Mouse (Mus musculus): Measurements from ENCODE around the gene Prkar1b. TPM values are rescaled to one million over a fixed set of nuclear protein-coding genes. Genes with fewer than 3 reads are reported as not detected.

Gene Prkar1b
- total and polyA plus RNA-seq, 2 experiments = 0.22 to 0.37 TPM

- TF ChIP-seq CTCF (IDR thresholded peaks at IDR 0.05; ENCODE audit: low read depth, low read length) (no peak), POLR2A (IDR thresholded peaks at IDR 0.05; ENCODE audit: extremely low read depth, insufficient read depth, low read length) (no peak)
- Histone ChIP-seq H3K9ac (ENCODE audit: low read depth, low read length) (no peak overlapping the region), H3K27ac (replicated peaks; ENCODE audit: insufficient read depth, low read depth, low read length) (no peak overlapping the region), H3K79me2 (ENCODE audit: control insufficient read depth, insufficient read depth, low read length) (no peaks in the 10 kb centered on the region), H3K27me3 (ENCODE audit: control insufficient read depth, insufficient read depth, low read length) (no peaks in the 10 kb centered on the region), H3K36me3 (ENCODE audit: control insufficient read depth, insufficient read depth, low read length) (no peaks in the 10 kb centered on the region), H3K4me1 (ENCODE audit: control insufficient read depth, insufficient read depth, low read length) (no peaks in the 10 kb centered on the region), H3K4me3 (ENCODE audit: insufficient read depth, low read depth, low read length) (no peak overlapping the region)
- DNase-seq (ENCODE audit: extremely low read depth, low read depth, low spot score) = no peak
- 74% methylated on average over 5 of the region's 5 CpGs for WGBS
These were observed 85.2 kb downstream of the Prkar1b start for GRCm38 (mm10) chr5:139064611-139065010.

- Histone ChIP-seq H3K27ac (replicated peaks; ENCODE audit: insufficient read depth, low read depth, low read length) (no peak overlapping the region), H3K9ac (ENCODE audit: low read depth, low read length) (no peak overlapping the region), H3K27me3 (ENCODE audit: control insufficient read depth, insufficient read depth, low read length) (no peaks in the 10 kb centered on the region), H3K4me3 (ENCODE audit: insufficient read depth, low read depth, low read length) (no peak overlapping the region), H3K79me2 (ENCODE audit: control insufficient read depth, insufficient read depth, low read length) (no peaks in the 10 kb centered on the region), H3K36me3 (ENCODE audit: control insufficient read depth, insufficient read depth, low read length) (no peaks in the 10 kb centered on the region), H3K4me1 (ENCODE audit: control insufficient read depth, insufficient read depth, low read length) (no peaks in the 10 kb centered on the region)
- WGBS = 95% methylated on average over 5 of the region's 5 CpGs
- no peak for TF ChIP-seq CTCF (IDR thresholded peaks at IDR 0.05; ENCODE audit: low read depth, low read length)
- TF ChIP-seq POLR2A (IDR thresholded peaks at IDR 0.05; ENCODE audit: extremely low read depth, insufficient read depth, low read length) = no peak
- no peak for DNase-seq (ENCODE audit: extremely low read depth, low read depth, low spot score)
These were observed 88.1 kb downstream of the Prkar1b start for GRCm38 (mm10) chr5:139061680-139062079.

- Histone ChIP-seq H3K4me1 (ENCODE audit: control insufficient read depth, insufficient read depth, low read length) (no peaks in the 10 kb centered on the region), H3K4me3 (ENCODE audit: insufficient read depth, low read depth, low read length) (no peak overlapping the region), H3K36me3 (ENCODE audit: control insufficient read depth, insufficient read depth, low read length) (no peaks in the 10 kb centered on the region), H3K27ac (replicated peaks; ENCODE audit: insufficient read depth, low read depth, low read length) (no peak overlapping the region), H3K27me3 (ENCODE audit: control insufficient read depth, insufficient read depth, low read length) (no peaks in the 10 kb centered on the region), H3K9ac (ENCODE audit: low read depth, low read length) (no peak overlapping the region), H3K79me2 (ENCODE audit: control insufficient read depth, insufficient read depth, low read length) (no peaks in the 10 kb centered on the region)
- no peak for TF ChIP-seq POLR2A (IDR thresholded peaks at IDR 0.05; ENCODE audit: extremely low read depth, insufficient read depth, low read length)
- no peak for TF ChIP-seq CTCF (IDR thresholded peaks at IDR 0.05; ENCODE audit: low read depth, low read length)
- WGBS = 76% methylated on average over 12 of the region's 12 CpGs
- no peak for DNase-seq (ENCODE audit: extremely low read depth, low read depth, low spot score)
These were observed 89.2 kb downstream of the Prkar1b start for GRCm38 (mm10) chr5:139060460-139061051.

- no peak overlapping the region for H3K27ac ChIP-seq (replicated peaks; ENCODE audit: insufficient read depth, low read depth, low read length)
- no peak for DNase-seq (ENCODE audit: extremely low read depth, low read depth, low spot score)
- H3K36me3 ChIP-seq (ENCODE audit: control insufficient read depth, insufficient read depth, low read length) = no peaks in the 10 kb centered on the region
- no peak overlapping the region for H3K4me3 ChIP-seq (ENCODE audit: insufficient read depth, low read depth, low read length)
- no peaks in the 10 kb centered on the region for H3K27me3 ChIP-seq (ENCODE audit: control insufficient read depth, insufficient read depth, low read length)
- no peaks in the 10 kb centered on the region for H3K4me1 ChIP-seq (ENCODE audit: control insufficient read depth, insufficient read depth, low read length)
- WGBS = 86% methylated on average over 10 of the region's 10 CpGs
- H3K9ac ChIP-seq (ENCODE audit: low read depth, low read length) = no peak overlapping the region
- H3K79me2 ChIP-seq (ENCODE audit: control insufficient read depth, insufficient read depth, low read length) = no peaks in the 10 kb centered on the region
- no peak for TF ChIP-seq CTCF (IDR thresholded peaks at IDR 0.05; ENCODE audit: low read depth, low read length)
- TF ChIP-seq POLR2A (IDR thresholded peaks at IDR 0.05; ENCODE audit: extremely low read depth, insufficient read depth, low read length) = no peak
These were observed 96.6 kb downstream of the Prkar1b start for GRCm38 (mm10) chr5:139053176-139053575.

GRCm38 (mm10) chr5:139051276-139051675, 98.5 kb downstream of the Prkar1b start:
- no peak for DNase-seq (ENCODE audit: extremely low read depth, low read depth, low spot score)
- Histone ChIP-seq H3K4me1 (ENCODE audit: control insufficient read depth, insufficient read depth, low read length) (no peaks in the 10 kb centered on the region), H3K9ac (ENCODE audit: low read depth, low read length) (no peak overlapping the region), H3K36me3 (ENCODE audit: control insufficient read depth, insufficient read depth, low read length) (no peaks in the 10 kb centered on the region), H3K27ac (replicated peaks; ENCODE audit: insufficient read depth, low read depth, low read length) (no peak overlapping the region), H3K79me2 (ENCODE audit: control insufficient read depth, insufficient read depth, low read length) (no peaks in the 10 kb centered on the region), H3K27me3 (ENCODE audit: control insufficient read depth, insufficient read depth, low read length) (no peaks in the 10 kb centered on the region), H3K4me3 (ENCODE audit: insufficient read depth, low read depth, low read length) (no peak overlapping the region)
- WGBS = 95% methylated on average over 18 of the region's 18 CpGs
- TF ChIP-seq CTCF (IDR thresholded peaks at IDR 0.05; ENCODE audit: low read depth, low read length) (no peak), POLR2A (IDR thresholded peaks at IDR 0.05; ENCODE audit: extremely low read depth, insufficient read depth, low read length) (no peak)

- Histone ChIP-seq H3K27ac (replicated peaks; ENCODE audit: insufficient read depth, low read depth, low read length) (no peak overlapping the region), H3K4me3 (ENCODE audit: insufficient read depth, low read depth, low read length) (no peak overlapping the region), H3K4me1 (ENCODE audit: control insufficient read depth, insufficient read depth, low read length) (no peaks in the 10 kb centered on the region), H3K36me3 (ENCODE audit: control insufficient read depth, insufficient read depth, low read length) (no peaks in the 10 kb centered on the region), H3K79me2 (ENCODE audit: control insufficient read depth, insufficient read depth, low read length) (no peaks in the 10 kb centered on the region), H3K9ac (ENCODE audit: low read depth, low read length) (no peak overlapping the region), H3K27me3 (ENCODE audit: control insufficient read depth, insufficient read depth, low read length) (no peaks in the 10 kb centered on the region)
- no peak for TF ChIP-seq CTCF (IDR thresholded peaks at IDR 0.05; ENCODE audit: low read depth, low read length)
- no peak for TF ChIP-seq POLR2A (IDR thresholded peaks at IDR 0.05; ENCODE audit: extremely low read depth, insufficient read depth, low read length)
- 81% methylated on average over 7 of the region's 7 CpGs for WGBS
- DNase-seq (ENCODE audit: extremely low read depth, low read depth, low spot score) = no peak
These were observed 100.4 kb downstream of the Prkar1b start for GRCm38 (mm10) chr5:139049367-139049766.

Measured in liver, adult 2 months (tissue).